Mouse (Mus musculus) olfactory bulb, adult 2 months (tissue): Measurements from ENCODE around the gene Slc12a8. TPM values are rescaled to one million over a fixed set of nuclear protein-coding genes. Genes with fewer than 3 reads are reported as not detected.

Experiments
- H3K27ac ChIP-seq: fragments of 200-500 bp; 2 replicates; pipeline ENCODE4 v1.5.1; 2012; ENCODE audit warnings: low read depth, low read length; ENCODE audit not compliant: insufficient read depth
- H3K4me1 ChIP-seq: fragments of 200-500 bp; 2 replicates; pipeline ENCODE4 v1.6.1; 2012; ENCODE audit warnings: low read length; ENCODE audit not compliant: control insufficient read depth, insufficient read depth
- H3K4me3 ChIP-seq: fragments of 200-500 bp; 2 replicates; pipeline ENCODE4 v1.5.1; 2012; ENCODE audit warnings: mild to moderate bottlenecking, low read depth, low read length, moderate library complexity; ENCODE audit not compliant: insufficient read depth
- CTCF ChIP-seq: fragments of 200-500 bp; IDR thresholded peaks from 2 replicates; pipeline ENCODE4 v1.5.1; 2012; ENCODE audit warnings: low read depth, mild to moderate bottlenecking, low read length, moderate library complexity; ENCODE audit not compliant: insufficient read depth
- POLR2A ChIP-seq: fragments of 200-500 bp; IDR thresholded peaks from 2 replicates; pipeline ENCODE4 v1.6.1; 2012; ENCODE audit warnings: mild to moderate bottlenecking, low read depth, low read length, moderate library complexity; ENCODE audit not compliant: insufficient read depth
- WGBS: fragments of 180-500 bp; shearing (Covaris S2); methylation state at CpG from one replicate; pipeline ENCODE4 v1.1.7; 2018; 5-methylcytosine and 5-hydroxymethylcytosine counted together
- polyA plus RNA-seq: library from polyadenylated mRNA; stranded (reverse); fragments of >200 nt; gene quantifications from 2 replicates; pipeline ENCODE4 v1.2.4, GENCODE M21; 2012; ENCODE audit warnings: low replicate concordance; ENCODE audit not compliant: missing spikeins, insufficient read depth, insufficient read length

The Slc12a8 gene
- polyA plus RNA-seq, 1 experiment, result not detected

DNA sequence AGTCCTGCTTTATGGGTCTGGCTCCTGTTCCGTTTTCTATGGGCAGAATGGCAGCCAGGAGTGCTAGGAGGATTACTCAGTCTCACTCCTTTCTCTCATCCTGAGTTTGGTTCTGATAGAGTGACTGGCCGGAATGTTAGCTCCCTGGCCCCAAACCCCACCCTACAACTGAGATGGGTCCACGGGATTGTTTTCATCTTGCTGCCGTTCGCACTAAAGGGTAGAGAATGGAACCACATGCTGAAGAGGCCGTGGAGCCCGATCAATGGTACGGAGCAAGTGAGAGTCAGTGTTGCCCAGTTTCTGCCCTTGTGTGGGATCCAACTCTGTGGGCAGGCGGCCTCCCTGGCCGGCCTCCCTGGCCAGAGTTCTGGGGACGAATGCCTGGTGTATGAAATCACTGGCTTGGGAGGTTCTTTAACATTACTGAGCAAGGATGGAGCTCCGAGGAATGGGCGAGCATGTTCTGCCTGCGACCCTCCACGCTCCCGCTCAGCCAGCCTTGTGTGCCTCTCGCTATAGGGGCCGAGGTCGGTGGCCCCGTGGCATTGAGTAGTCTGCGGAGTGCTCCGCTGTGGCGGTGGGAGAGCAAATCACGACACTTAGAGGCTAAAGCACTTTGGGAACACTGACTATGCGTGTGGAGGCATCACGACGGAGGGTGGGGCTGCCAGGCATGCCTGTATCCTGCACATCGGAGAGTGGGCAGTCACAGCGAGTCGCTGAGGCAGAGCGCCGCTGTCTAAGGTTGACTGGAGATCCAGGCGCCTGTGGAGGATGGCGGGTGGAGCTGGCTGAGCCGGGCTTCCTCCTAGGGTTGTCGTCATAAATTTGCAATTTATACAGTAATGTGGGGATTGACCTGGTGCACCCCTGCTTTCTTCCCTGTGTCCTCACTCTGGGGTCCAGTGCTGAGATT lies 59.4 kb downstream of the Slc12a8 start:
- H3K27ac ChIP-seq, result no peak overlapping the region
- TF ChIP-seq CTCF, result no peak
- TF ChIP-seq POLR2A, result no peak
- 66% methylated on average over 36 of the region's 36 CpGs for WGBS

DNA sequence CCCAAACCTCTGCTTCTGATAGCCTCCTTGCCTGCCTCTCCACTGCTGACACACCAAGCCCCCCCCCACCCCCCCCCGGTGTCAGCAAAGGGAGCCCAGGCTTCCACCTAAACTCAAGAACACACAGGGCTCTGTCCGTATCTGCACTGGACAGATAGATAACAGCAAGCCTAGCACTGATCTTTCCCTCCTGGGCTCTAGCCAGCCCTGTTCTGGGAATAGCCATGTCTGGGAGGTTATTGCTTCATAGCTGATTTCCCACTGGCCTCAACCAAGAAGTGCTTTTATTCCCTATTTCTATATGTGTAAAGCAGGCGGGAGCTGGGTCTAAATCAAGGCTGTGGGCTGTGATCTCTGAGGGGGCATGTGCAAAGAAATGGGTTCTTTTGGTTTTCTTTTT lies 61.3 kb downstream of the Slc12a8 start:
- WGBS, result 90% methylated on average over 3 of the region's 3 CpGs
- TF ChIP-seq POLR2A (no peak), CTCF (no peak)
- Histone ChIP-seq H3K27ac (no peak overlapping the region), H3K4me3 (no peak overlapping the region), H3K4me1 (peaks cover 7% of the 10 kb centered on the region)

More for the DNA sequence above, 59.4 kb downstream of the Slc12a8 start:
- Histone ChIP-seq H3K4me1 (peaks cover 6% of the 10 kb centered on the region; the same call in 1 of the 2 replicates), H3K4me3 (no peak overlapping the region)

DNA sequence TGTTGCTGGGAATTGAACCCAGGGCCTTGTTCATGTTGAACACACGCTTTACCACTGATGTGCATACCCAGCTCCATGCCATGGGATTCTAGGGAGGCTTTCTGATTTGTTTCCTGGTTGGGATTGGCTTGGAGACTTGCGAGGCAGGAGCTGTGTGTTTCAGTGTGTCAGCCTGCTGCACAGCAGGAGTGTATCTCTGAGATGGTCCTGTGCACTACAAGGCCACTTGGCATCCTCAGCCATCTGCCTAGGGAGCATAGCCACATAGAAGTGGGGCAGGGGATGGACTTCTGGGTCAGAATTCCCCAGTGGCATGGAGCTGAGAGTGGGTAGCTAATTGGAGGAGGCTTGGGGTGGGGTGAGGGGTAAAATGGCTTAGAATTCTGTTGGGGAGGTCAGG lies 63.2 kb downstream of the Slc12a8 start:
- H3K4me1 ChIP-seq, result peaks cover 25% of the 10 kb centered on the region
- H3K4me3 ChIP-seq, result no peak overlapping the region
- TF ChIP-seq POLR2A (no peak), CTCF (no peak)
- H3K27ac ChIP-seq, result no peak overlapping the region
- 94% methylated on average over 2 of the region's 2 CpGs for WGBS

DNA sequence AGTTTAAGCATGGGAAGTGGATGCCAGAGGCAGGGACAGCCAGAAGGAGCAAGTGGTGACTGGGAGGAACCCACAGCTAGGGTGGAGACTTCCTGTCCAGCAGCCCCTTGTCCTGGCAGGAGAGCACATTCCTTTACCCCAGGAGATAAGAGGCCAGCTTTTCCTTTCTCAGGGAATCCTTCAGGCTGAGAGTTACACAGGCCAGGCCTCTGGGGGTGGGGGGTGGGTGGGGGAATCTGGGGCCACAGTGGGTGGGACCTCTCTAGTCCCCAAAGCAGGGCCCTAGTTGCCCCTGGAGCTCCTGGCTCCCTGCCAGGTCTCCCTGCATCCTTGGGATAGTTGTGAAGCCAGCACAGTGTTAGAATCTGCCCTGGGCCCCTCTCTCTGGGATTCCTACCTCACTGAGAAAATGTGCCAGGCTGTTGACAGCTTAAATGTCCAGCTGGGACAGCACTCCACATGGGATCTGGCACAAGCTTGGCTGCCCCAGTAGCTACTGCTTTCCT lies 63.7 kb downstream of the Slc12a8 start:
- Histone ChIP-seq H3K4me3 (no peak overlapping the region), H3K4me1 (peaks cover 25% of the 10 kb centered on the region), H3K27ac (no peak overlapping the region)
- TF ChIP-seq POLR2A, result no peak
- no peak for TF ChIP-seq CTCF

DNA sequence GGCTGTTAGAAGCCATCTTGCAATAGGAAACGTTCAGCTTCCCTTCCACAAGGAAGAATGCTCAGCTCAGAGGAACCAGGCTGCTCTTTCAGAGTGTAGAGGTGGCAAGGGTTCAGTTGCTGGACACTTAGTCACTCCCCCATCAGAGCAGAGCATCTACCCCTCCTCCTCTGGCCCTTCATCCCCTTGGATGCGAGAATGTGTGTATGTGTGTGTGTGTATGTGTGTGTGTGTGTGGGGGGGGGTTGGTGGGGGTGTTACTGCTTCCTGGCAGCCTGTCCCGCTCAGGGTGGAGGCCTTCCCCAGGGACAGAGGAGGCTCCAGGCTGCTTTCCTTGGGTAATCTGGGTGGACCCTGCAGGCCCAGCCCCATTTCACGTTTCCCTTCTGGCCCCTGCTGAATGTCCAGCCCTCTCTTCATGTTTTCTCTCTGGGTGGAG lies 64.6 kb downstream of the Slc12a8 start:
- H3K27ac ChIP-seq, result no peak overlapping the region
- TF ChIP-seq POLR2A (no peak), CTCF (no peak)
- WGBS, result 93% methylated on average over 4 of the region's 4 CpGs
- peaks cover 22% of the 10 kb centered on the region for H3K4me1 ChIP-seq
- no peak overlapping the region for H3K4me3 ChIP-seq

DNA sequence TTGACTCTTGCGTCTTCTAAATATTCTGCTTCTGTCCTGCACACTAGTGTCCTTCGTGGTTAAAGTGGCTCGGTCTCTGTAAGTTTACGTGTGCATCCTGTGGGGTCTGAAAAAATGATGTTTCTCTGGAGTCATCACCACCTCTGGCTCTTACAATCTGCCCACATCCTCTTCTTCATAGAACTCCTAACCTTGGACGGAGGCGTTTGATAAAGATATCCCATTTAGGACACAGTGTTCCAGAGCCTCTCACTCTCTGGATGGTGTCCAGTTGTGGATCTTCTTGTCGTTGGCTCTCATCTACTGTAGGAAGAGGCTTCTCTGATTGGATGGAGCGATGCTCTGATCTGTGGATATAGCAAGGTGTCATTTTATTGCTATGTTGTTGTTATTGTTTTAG lies 65.4 kb downstream of the Slc12a8 start:
- Histone ChIP-seq H3K4me1 (peaks cover 23% of the 10 kb centered on the region), H3K27ac (no peak overlapping the region), H3K4me3 (no peak overlapping the region)
- 93% methylated on average over 8 of the region's 8 CpGs for whole genome bisulfite sequencing
- no peak for TF ChIP-seq CTCF
- no peak for TF ChIP-seq POLR2A

DNA sequence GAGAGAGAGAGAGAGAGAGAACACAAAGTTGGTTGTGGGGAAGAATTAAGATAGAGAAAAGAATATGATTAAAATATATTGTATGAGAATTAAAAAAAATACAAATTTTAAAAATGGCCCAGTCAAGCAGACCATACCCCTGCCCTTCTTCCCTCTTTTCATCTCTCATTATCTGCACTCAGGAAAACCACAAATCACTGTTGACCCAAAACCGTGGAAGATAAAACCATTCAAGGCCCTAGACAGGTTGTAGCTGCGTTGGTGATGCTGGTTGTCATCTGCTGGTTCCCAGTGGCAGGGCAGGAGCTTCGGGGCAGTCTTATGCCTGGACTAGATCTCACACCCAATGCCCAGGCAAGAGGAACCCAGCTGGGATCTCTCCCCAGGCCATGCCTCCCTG lies 66.2 kb downstream of the Slc12a8 start:
- no peak overlapping the region for H3K27ac ChIP-seq
- H3K4me1 ChIP-seq, result peaks cover 23% of the 10 kb centered on the region
- no peak overlapping the region for H3K4me3 ChIP-seq
- no peak for TF ChIP-seq CTCF
- no peak for TF ChIP-seq POLR2A
- WGBS, result 89% methylated on average over 3 of the region's 3 CpGs

DNA sequence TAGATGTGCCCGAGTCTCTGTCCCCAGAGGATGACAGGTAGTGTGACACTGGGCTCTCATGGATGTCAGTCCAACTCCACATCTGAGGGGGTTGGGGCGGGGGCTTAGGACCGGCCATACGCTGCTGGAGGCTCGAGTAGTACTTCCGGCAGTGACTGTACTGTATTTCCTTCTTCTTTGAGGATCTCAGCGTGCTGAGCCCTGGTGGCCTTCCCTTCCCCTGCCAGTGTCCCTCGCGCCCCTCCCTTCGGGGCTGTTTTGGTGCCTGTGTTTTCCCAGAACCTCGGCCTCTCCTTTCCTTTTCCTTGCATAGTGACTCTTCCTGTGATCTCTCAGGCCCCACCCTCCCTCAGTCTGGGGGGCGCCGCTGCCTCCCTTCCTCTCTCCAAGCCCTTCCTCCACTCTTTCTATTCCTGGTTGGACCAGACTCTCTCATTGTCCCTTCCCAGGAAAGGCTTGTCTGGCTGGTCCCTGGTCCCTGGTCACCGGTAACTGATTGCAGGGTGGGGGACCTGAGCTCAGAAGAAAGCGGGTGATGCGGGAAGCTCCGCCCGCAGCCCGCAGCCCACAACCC lies 66.8 kb downstream of the Slc12a8 start:
- no peak for TF ChIP-seq POLR2A
- no peak for TF ChIP-seq CTCF
- 31% methylated on average over 19 of the region's 19 CpGs for WGBS
- Histone ChIP-seq H3K27ac (0 out of 2 replicates have a peak overlapping the region, but pooled peaks have one; percentile 21), H3K4me3 (peak overlapping the region; percentile 6), H3K4me1 (peaks cover 23% of the 10 kb centered on the region)

DNA sequence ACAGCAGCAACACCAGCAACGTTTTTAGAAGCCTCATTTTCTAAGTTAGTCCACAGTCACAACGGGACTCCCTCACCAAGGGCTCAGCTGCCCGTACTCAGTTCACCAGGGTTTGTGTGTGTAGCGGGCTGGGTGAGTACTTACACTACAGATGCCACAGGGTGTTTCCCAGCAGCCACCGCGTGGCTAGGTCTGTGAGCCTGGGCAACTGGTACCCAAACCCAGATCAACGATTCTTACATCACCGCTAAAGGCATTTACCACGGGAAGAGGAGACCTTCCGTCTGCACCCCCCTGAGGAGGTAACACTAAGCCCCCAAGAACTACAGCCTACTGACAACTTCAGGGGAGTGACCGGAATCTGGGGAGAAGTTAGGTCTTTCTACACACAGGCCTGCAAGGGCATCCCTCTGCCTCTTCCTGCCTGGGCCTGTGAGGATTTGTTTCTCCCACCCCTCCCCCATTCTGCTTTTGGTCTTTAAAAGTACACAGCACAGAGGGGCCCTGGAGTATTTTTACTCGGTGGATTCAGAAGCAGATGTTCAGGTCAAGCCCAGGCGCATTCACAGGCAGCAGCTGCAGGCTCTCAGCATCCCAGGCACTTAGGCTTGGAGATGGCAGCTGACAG lies 67.4 kb downstream of the Slc12a8 start:
- no peak for TF ChIP-seq POLR2A
- H3K4me1 ChIP-seq, result peaks cover 23% of the 10 kb centered on the region
- H3K27ac ChIP-seq, result 0 out of 2 replicates have a peak overlapping the region, but pooled peaks have one; percentile 21
- WGBS, result 28% methylated on average over 13 of the region's 13 CpGs
- peak overlapping the region; percentile 6 for H3K4me3 ChIP-seq
